ENCODE assay signal across 10 mouse cellular contexts in genomic region chr4:70499285-70499684, GRCm38 (mm10). TPM values are rescaled to one million over a fixed set of nuclear protein-coding genes. Genes with fewer than 3 reads are reported as not detected.
DNase-seq lines count a peak whose midpoint lies in the region; ATAC-seq lines count a peak whose summit lies in the region.
"Had no signal": no experiment of that assay in that cellular context is flagged by ENCODE, and none has a peak within 500 bp of the region (broad histone marks: within the 10 kb centered on the region; RNA-seq: fewer than 3 reads in every experiment).

No protein-coding gene starts in this region.

- H3K36me3 ChIP-seq in midbrain, embryonic 14.5 days (ENCODE audit: control insufficient read depth, insufficient read depth, low read length): no peaks in the 10 kb centered on the region
- H3K36me3 ChIP-seq in midbrain, embryonic 10.5 days: no peaks in the 10 kb centered on the region
- H3K36me3 ChIP-seq: limb, embryonic 13.5 days had no signal

- no peak overlapping the region for H3K27ac ChIP-seq in midbrain, embryonic 14.5 days (replicated peaks; ENCODE audit: low read depth, low read length)
- no peak overlapping the region for H3K27ac ChIP-seq in midbrain, embryonic 10.5 days (replicated peaks)
- H3K27ac ChIP-seq: limb, embryonic 13.5 days had no signal

- no peak overlapping the region for H3K4me2 ChIP-seq in midbrain, embryonic 14.5 days (ENCODE audit: low read length)
- H3K4me2 ChIP-seq: limb, embryonic 13.5 days had no signal

- no peaks in the 10 kb centered on the region for H3K27me3 ChIP-seq in midbrain, embryonic 14.5 days (ENCODE audit: control insufficient read depth, insufficient read depth, low read length)
- no peaks in the 10 kb centered on the region for H3K27me3 ChIP-seq in midbrain, embryonic 10.5 days (ENCODE audit: low read depth, poor library complexity, severe bottlenecking)
- H3K27me3 ChIP-seq: limb, embryonic 13.5 days had no signal

- no peaks in the 10 kb centered on the region for H3K4me1 ChIP-seq in midbrain, embryonic 14.5 days (ENCODE audit: control insufficient read depth, insufficient read depth, low read length)
- no peaks in the 10 kb centered on the region for H3K4me1 ChIP-seq in midbrain, embryonic 10.5 days
- H3K4me1 ChIP-seq: limb, embryonic 13.5 days had no signal

- no peak overlapping the region for H3K4me3 ChIP-seq in midbrain, embryonic 14.5 days (replicated peaks; ENCODE audit: low read depth, low read length)
- no peak overlapping the region for H3K4me3 ChIP-seq in midbrain, embryonic 10.5 days
- H3K4me3 ChIP-seq: limb, embryonic 13.5 days had no signal

- ATAC-seq in midbrain, embryonic 14.5 days (ENCODE audit: low FRiP score, low TSS enrichment): no peak

- 91% methylated on average over 3 of the region's 3 CpGs for WGBS in midbrain, embryonic 14.5 days
- WGBS in midbrain, embryonic 10.5 days: 95% methylated on average over 3 of the region's 3 CpGs

- H3K9me3 ChIP-seq in midbrain, embryonic 14.5 days (ENCODE audit: control insufficient read depth, low read length): no peaks in the 10 kb centered on the region
- no peaks in the 10 kb centered on the region for H3K9me3 ChIP-seq in midbrain, embryonic 10.5 days (replicated peaks)
- H3K9me3 ChIP-seq: limb, embryonic 13.5 days had no signal

- DNase-seq in midbrain, embryonic 14.5 days: peak; percentile 20
- DNase-seq in midbrain, embryonic 10.5 days (ENCODE audit: low spot score): no peak
- DNase-seq in cerebellum, postnatal 10 days: peak; percentile 48 to 61
- peak; percentile 75 for DNase-seq in layer of hippocampus, adult 9-10 months (ENCODE audit: low spot score)
- peak; percentile 6 for DNase-seq in right cerebral cortex, postnatal 14 days
- DNase-seq in urinary bladder, postnatal 25 days (ENCODE audit: low spot score): no peak
- DNase-seq in kidney, adult 8-10 months: no peak
- DNase-seq: gastrocnemius, postnatal 25 days; kidney, adult 9 months had no signal

- H3K9ac ChIP-seq in midbrain, embryonic 14.5 days (replicated peaks; ENCODE audit: low read length): no peak overlapping the region
- H3K9ac ChIP-seq: limb, embryonic 13.5 days had no signal

RNA-seq across cellular contexts. Expression of gene Megf9, which starts 35.5 kb away (rescaled TPM):
- polyA plus RNA-seq in midbrain, embryonic 14.5 days (2014; fragmentation: Nextera tagmentation; extraction: Ambion mirVana): 40.2 and 42.8 TPM in 2 replicates
- polyA plus RNA-seq in midbrain, embryonic 10.5 days (2016; fragmentation: Nextera tagmentation; extraction: Ambion mirVana): 17.3 and 21.5 TPM in 2 replicates

Comparison
In these comparisons a context has a peak if more than half of its experiments do, and no peak if none do; other contexts are left out.
1. DNase-seq: peak in midbrain, embryonic 14.5 days (single experiment), cerebellum, postnatal 10 days (2 of 2), layer of hippocampus, adult 9-10 months (single experiment) and right cerebral cortex, postnatal 14 days (single experiment); none in midbrain, embryonic 10.5 days (single experiment), urinary bladder, postnatal 25 days (single experiment) and kidney, adult 8-10 months (0 of 2).